Mouse (Mus musculus): ENCODE data around the gene Col11a2.

DNA sequence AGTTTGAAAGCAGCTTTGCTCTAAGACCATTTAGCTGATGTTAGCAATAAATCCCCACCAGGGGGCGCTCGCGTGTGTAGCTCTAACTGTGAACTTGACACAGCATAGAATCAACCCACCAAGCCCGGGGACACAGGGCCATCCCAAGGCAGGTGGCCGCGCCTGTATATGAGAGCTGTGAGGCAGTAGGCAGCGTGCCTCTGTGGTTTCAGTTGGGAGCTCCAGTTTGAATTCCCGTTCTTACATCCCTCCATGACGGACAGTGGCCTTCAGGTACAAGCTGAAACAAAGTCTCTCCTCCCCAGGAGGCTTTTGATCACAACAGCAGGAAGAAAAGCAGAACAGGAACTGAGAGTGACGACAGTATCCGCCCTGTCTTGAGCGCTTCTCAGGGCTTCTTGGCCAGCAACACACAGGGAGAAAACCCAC lies 62.4 kb downstream of the Col11a2 start:
- peak; percentile 77 for TF ChIP-seq CTCF (IDR thresholded peaks at IDR 0.05; ENCODE audit: control insufficient read depth, insufficient read depth, low read length)
- TF ChIP-seq POLR2A (IDR thresholded peaks at IDR 0.05; ENCODE audit: borderline replicate concordance, control insufficient read depth, low read depth, low read length), result no peak

Data from bone marrow, adult 2 months (tissue).